Mouse (Mus musculus) cortical plate, adult 2 months (tissue): Measurements from ENCODE around the gene Deaf1.

Source experiments
- CTCF ChIP-seq: fragments of 200-500 bp; IDR thresholded peaks from 2 replicates; pipeline ENCODE4 v1.5.1; 2011; ENCODE audit warnings: mild to moderate bottlenecking, control low read depth, low read length; ENCODE audit not compliant: insufficient read depth; ENCODE audit errors: extremely low read depth
- POLR2A ChIP-seq: fragments of 200-500 bp; IDR thresholded peaks from 2 replicates; pipeline ENCODE4 v1.6.1; 2011; ENCODE audit warnings: mild to moderate bottlenecking, low read length, control low read depth; ENCODE audit not compliant: insufficient read depth; ENCODE audit errors: extremely low read depth

GRCm38 (mm10) chr7:141278766-141279590, 48.5 kb downstream of the Deaf1 start, which contains the start of gene Sct:
- TF ChIP-seq CTCF (peak; percentile 27; the same call in 1 of the 2 replicates), POLR2A (no peak)
